Mouse (Mus musculus) urinary bladder, adult 18-20 months (tissue): ENCODE measurements around the gene Gm8005.
"Not testable (repeated sequence)": the region's sequence is repeated elsewhere in the genome, so short reads cannot be mapped to it uniquely, and the experiment has no call there.

Source experiments
- DNase-seq, 2 experiments: peaks; one replicate each; pipeline ENCODE4 v3.0.0; 2022; ENCODE audit warnings: low spot score in 2 of 2, mixed read lengths in 2 of 2

Gm8005 gene

DNA sequence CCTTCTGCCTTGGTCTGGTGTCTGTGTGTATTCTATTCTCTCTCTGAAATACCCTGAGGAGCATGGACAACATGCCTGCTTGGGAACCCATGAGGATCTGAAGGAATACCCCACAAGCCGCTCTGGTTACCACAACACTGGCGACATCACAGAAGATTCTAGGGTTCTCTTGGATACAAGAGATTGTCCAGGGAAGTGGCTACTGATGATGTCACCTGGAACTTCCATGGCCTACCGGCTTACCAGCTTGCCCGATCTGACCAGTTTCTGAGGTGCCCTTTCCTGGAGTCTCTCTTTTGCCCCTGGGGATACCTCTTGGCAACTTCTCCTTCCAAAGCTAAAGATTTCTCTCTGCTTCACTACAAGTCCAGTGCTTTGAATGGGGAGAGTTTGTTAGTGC is at the start of gene Gm8005:
Gene Gm8005 (minus strand): TSS at position 101 of the 400 bp plus-strand sequence.
- DNase-seq = not testable (repeated sequence)

GRCm38 (mm10) chr14:42463581-42463980 is 24.1 kb upstream of the Gm8005 start, which contains the start of gene Gm8011:
TSS of gene Gm8011 (plus strand) at chr14:42463881.
- DNase-seq = not testable (repeated sequence)
